Mouse (Mus musculus): Measurements from ENCODE around the gene Pah.

GRCm38 (mm10) chr10:87488429-87489145, 33.0 kb upstream of the Pah start:
- TF ChIP-seq CTCF (IDR thresholded peaks at IDR 0.05; ENCODE audit: extremely low read depth, insufficient read depth, insufficient read length, insufficient replicate concordance) (no peak), POLR2A (IDR thresholded peaks at IDR 0.05; ENCODE audit: low read depth, low read length) (no peak)

All from spleen, adult 2 months (tissue).